Mouse (Mus musculus) forebrain, postnatal 0 days (tissue): Measurements from ENCODE around the gene Wasf3. TPM values are rescaled to one million over a fixed set of nuclear protein-coding genes. Genes with fewer than 3 reads are reported as not detected.

ENCODE experiments used
- ATAC-seq: fragments of 200-750 bp; cut with Nextera tagmentation; 2 replicates; pipeline ENCODE4 v1.8.0; 2017; ENCODE audit warnings: mild to moderate bottlenecking, moderate library complexity
- DNase-seq: peaks from one replicate; pipeline ENCODE4 v3.0.0-alpha.2; 2015
- H3K27ac ChIP-seq: fragments of 300-500 bp; sonication (generic); 2 replicates; pipeline ENCODE4 v1.5.1; 2014; ENCODE audit warnings: low read depth, mild to moderate bottlenecking, antibody characterized with exemption, low read length, moderate library complexity, mixed read lengths
- H3K27me3 ChIP-seq: fragments of 300-500 bp; sonication (generic); 2 replicates; pipeline ENCODE4 v1.6.1; 2014; ENCODE audit warnings: mild to moderate bottlenecking, low read length, mixed read lengths; ENCODE audit not compliant: insufficient read depth
- H3K36me3 ChIP-seq: fragments of 300-500 bp; sonication (generic); 2 replicates; pipeline ENCODE4 v1.6.1; 2014; ENCODE audit warnings: mild to moderate bottlenecking, moderate library complexity; ENCODE audit not compliant: insufficient read depth
- H3K4me1 ChIP-seq: fragments of 300-500 bp; sonication (generic); 2 replicates; pipeline ENCODE4 v1.6.1; 2014; ENCODE audit warnings: antibody characterized with exemption; ENCODE audit not compliant: insufficient read depth
- H3K4me2 ChIP-seq: fragments of 300-500 bp; sonication (generic); 2 replicates; pipeline ENCODE4 v1.6.1; 2014; ENCODE audit warnings: low read depth, mild to moderate bottlenecking, moderate library complexity
- H3K4me3 ChIP-seq: fragments of 300-500 bp; sonication (generic); 2 replicates; pipeline ENCODE4 v1.5.1; 2014; ENCODE audit warnings: low read depth, low read length, mixed read lengths
- H3K9ac ChIP-seq: fragments of 300-500 bp; sonication (generic); 2 replicates; pipeline ENCODE4 v1.6.1; 2014; ENCODE audit warnings: mild to moderate bottlenecking
- H3K9me3 ChIP-seq: fragments of 300-500 bp; sonication (generic); 2 replicates; pipeline ENCODE4 v1.6.1; 2016; ENCODE audit warnings: low read length
- CTCF ChIP-seq: sonication (generic); IDR thresholded peaks from 2 replicates; pipeline ENCODE4 v1.5.1; 2016; ENCODE audit warnings: antibody characterized with exemption, control low read depth, low read depth
- WGBS: fragments of 180-500 bp; shearing (Covaris S2); extraction: QIAGEN DNeasy Blood & Tissue Kit; methylation state at CpG from one replicate; pipeline ENCODE4 v1.1.7; 2014; 5-methylcytosine and 5-hydroxymethylcytosine counted together
- polyA plus RNA-seq: library from polyadenylated mRNA; unstranded; fragments of >200 nt; fragmentation: Nextera tagmentation; extraction: Ambion mirVana; gene quantifications from 2 replicates; pipeline ENCODE4 v1.2.1, GENCODE M21; 2015
- total RNA-seq: library from RNA; depleted of rRNA; stranded (reverse); fragments of >200 nt; gene quantifications from 2 replicates; pipeline ENCODE4 v1.2.3, GENCODE M21; 2014

The Wasf3 gene
- total and polyA plus RNA-seq, 2 experiments from 2014 or later = 14.3 to 33.0 TPM

GRCm38 (mm10) chr5:146352006-146352405 is 32.8 kb upstream of the Wasf3 start:
- H3K27me3 ChIP-seq = no peaks in the 10 kb centered on the region
- no peaks in the 10 kb centered on the region for H3K9me3 ChIP-seq
- no peak for TF ChIP-seq CTCF
- H3K4me3 ChIP-seq = no peak overlapping the region
- no peaks in the 10 kb centered on the region for H3K36me3 ChIP-seq
- no peak overlapping the region for H3K4me2 ChIP-seq
- ATAC-seq (no peak), DNase-seq (no peak)
- 87% methylated on average over 7 of the region's 7 CpGs for WGBS
- H3K27ac ChIP-seq = no peak overlapping the region
- H3K9ac ChIP-seq = no peak overlapping the region
- no peaks in the 10 kb centered on the region for H3K4me1 ChIP-seq

GRCm38 (mm10) chr5:146360386-146360785 is 24.4 kb upstream of the Wasf3 start:
- WGBS = 32% methylated on average over 10 of the region's 10 CpGs
- ATAC-seq (no peak), DNase-seq (no peak)

GRCm38 (mm10) chr5:146362711-146363110 is 22.1 kb upstream of the Wasf3 start:
- Histone ChIP-seq H3K9me3 (no peaks in the 10 kb centered on the region), H3K36me3 (no peaks in the 10 kb centered on the region), H3K4me3 (no peak overlapping the region), H3K4me1 (no peaks in the 10 kb centered on the region), H3K4me2 (no peak overlapping the region), H3K27me3 (no peaks in the 10 kb centered on the region), H3K27ac (no peak overlapping the region), H3K9ac (no peak overlapping the region)
- ATAC-seq (no peak), DNase-seq (no peak)
- 87% methylated on average over 9 of the region's 9 CpGs for WGBS
- no peak for TF ChIP-seq CTCF

More at GRCm38 (mm10) chr5:146360386-146360785, 24.4 kb upstream of the Wasf3 start:
- no peak for TF ChIP-seq CTCF
- H3K4me1 ChIP-seq = no peaks in the 10 kb centered on the region
- H3K9ac ChIP-seq = no peak overlapping the region
- no peaks in the 10 kb centered on the region for H3K9me3 ChIP-seq
- no peak overlapping the region for H3K4me3 ChIP-seq
- H3K4me2 ChIP-seq = no peak overlapping the region
- no peaks in the 10 kb centered on the region for H3K27me3 ChIP-seq
- no peaks in the 10 kb centered on the region for H3K36me3 ChIP-seq
- H3K27ac ChIP-seq = no peak overlapping the region

GRCm38 (mm10) chr5:146368356-146368755 is 16.4 kb upstream of the Wasf3 start:
- no peaks in the 10 kb centered on the region for H3K27me3 ChIP-seq
- WGBS = 25% methylated on average over 2 of the region's 2 CpGs
- no peak for DNase-seq
- no peaks in the 10 kb centered on the region for H3K36me3 ChIP-seq
- no peak overlapping the region for H3K27ac ChIP-seq
- 0 out of 2 replicates have a peak, but pooled peaks cover 5% of the 10 kb centered on the region for H3K4me1 ChIP-seq
- TF ChIP-seq CTCF = no peak
- H3K4me2 ChIP-seq = no peak overlapping the region
- no peak overlapping the region for H3K9ac ChIP-seq
- no peak for ATAC-seq
- no peak overlapping the region for H3K4me3 ChIP-seq
- no peaks in the 10 kb centered on the region for H3K9me3 ChIP-seq

GRCm38 (mm10) chr5:146368971-146369370 is 15.8 kb upstream of the Wasf3 start:
- Histone ChIP-seq H3K36me3 (no peaks in the 10 kb centered on the region), H3K4me1 (0 out of 2 replicates have a peak, but pooled peaks cover 5% of the 10 kb centered on the region), H3K27me3 (no peaks in the 10 kb centered on the region), H3K9me3 (no peaks in the 10 kb centered on the region), H3K9ac (no peak overlapping the region), H3K4me2 (no peak overlapping the region), H3K27ac (no peak overlapping the region), H3K4me3 (no peak overlapping the region)
- WGBS = 76% methylated on average over 13 of the region's 13 CpGs
- DNase-seq (no peak), ATAC-seq (no peak)
- TF ChIP-seq CTCF = no peak

GRCm38 (mm10) chr5:146370794-146371193 is 14.0 kb upstream of the Wasf3 start:
- H3K36me3 ChIP-seq = no peaks in the 10 kb centered on the region
- WGBS = 67% methylated on average over 8 of the region's 8 CpGs
- H3K4me3 ChIP-seq = no peak overlapping the region
- H3K9me3 ChIP-seq = no peaks in the 10 kb centered on the region
- no peak overlapping the region for H3K27ac ChIP-seq
- ATAC-seq (peak; percentile 42; the same call in 1 of the 2 replicates), DNase-seq (peak; percentile 56)
- H3K4me1 ChIP-seq = 0 out of 2 replicates have a peak, but pooled peaks cover 5% of the 10 kb centered on the region
- no peaks in the 10 kb centered on the region for H3K27me3 ChIP-seq
- no peak overlapping the region for H3K4me2 ChIP-seq
- no peak for TF ChIP-seq CTCF
- no peak overlapping the region for H3K9ac ChIP-seq

- ATAC-seq (peak; percentile 81), DNase-seq (peak; percentile 52)
- 59% methylated on average over 11 of the region's 11 CpGs for WGBS
- H3K27me3 ChIP-seq = no peaks in the 10 kb centered on the region
- no peak for TF ChIP-seq CTCF
- H3K9ac ChIP-seq = no peak overlapping the region
- H3K36me3 ChIP-seq = no peaks in the 10 kb centered on the region
- no peak overlapping the region for H3K27ac ChIP-seq
- H3K4me2 ChIP-seq = no peak overlapping the region
- no peak overlapping the region for H3K4me3 ChIP-seq
- H3K4me1 ChIP-seq = 0 out of 2 replicates have a peak, but pooled peaks cover 5% of the 10 kb centered on the region
- H3K9me3 ChIP-seq = no peaks in the 10 kb centered on the region
Measured at GRCm38 (mm10) chr5:146373238-146373637, 11.5 kb upstream of the Wasf3 start.

GRCm38 (mm10) chr5:146376601-146377000 is 8.2 kb upstream of the Wasf3 start:
- ATAC-seq (no peak), DNase-seq (no peak)
- no peak overlapping the region for H3K4me2 ChIP-seq
- no peaks in the 10 kb centered on the region for H3K4me1 ChIP-seq
- H3K4me3 ChIP-seq = no peak overlapping the region
- H3K27ac ChIP-seq = no peak overlapping the region
- peak; percentile 55 for TF ChIP-seq CTCF
- no peaks in the 10 kb centered on the region for H3K9me3 ChIP-seq
- H3K27me3 ChIP-seq = no peaks in the 10 kb centered on the region
- no peaks in the 10 kb centered on the region for H3K36me3 ChIP-seq
- H3K9ac ChIP-seq = no peak overlapping the region
- 89% methylated on average over 4 of the region's 4 CpGs for WGBS
